Comparison of ENCODE assay signal across 23 mouse cellular contexts in the genomic region with DNA sequence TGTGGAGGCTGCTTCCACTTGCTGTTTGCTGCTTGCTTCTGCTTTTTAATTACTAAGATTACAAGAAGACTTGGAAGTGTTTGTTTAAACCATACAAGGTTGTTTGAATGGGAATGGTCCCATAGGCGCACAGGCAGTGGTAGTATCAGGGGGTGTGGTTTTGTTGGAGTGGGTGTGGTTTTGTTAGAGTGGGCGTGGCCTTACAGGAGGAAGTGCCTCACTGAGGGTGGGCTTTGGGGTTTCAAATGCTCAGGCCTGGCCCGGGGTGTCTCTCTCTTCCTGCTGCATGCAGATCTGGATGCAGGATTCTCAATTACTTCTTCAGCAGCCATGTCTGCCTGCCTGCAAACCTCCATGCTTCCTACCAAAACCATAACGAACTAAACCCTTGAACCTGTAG. TPM values are rescaled to one million over a fixed set of nuclear protein-coding genes. Genes with fewer than 3 reads are reported as not detected.
DNase-seq lines count a peak whose midpoint lies in the region; ATAC-seq lines count a peak whose summit lies in the region.
"Had no signal": no experiment of that assay in that cellular context is flagged by ENCODE, and none has a peak within 500 bp of the region (broad histone marks: within the 10 kb centered on the region; RNA-seq: fewer than 3 reads in every experiment).

No protein-coding gene starts in this region.

- peak; percentile 8 to 40; a peak in 2 of 4 replicates for ATAC-seq in hematopoietic stem cell, adult 5-6 weeks (replicated peaks in 1 of 2; ENCODE audit: insufficient read depth in 1 of 2, low FRiP score in 2 of 2, low TSS enrichment in 1 of 2, low read depth in 1 of 2, poor library complexity in 2 of 2, severe bottlenecking in 2 of 2)
- no peak for ATAC-seq in erythroblast, adult 5-6 weeks (replicated peaks; ENCODE audit: low FRiP score, poor library complexity, severe bottlenecking)
- ATAC-seq: activated CD4-positive, CD25-positive, alpha-beta regulatory T cell, adult 4 months; CD4-positive, CD25-positive, alpha-beta regulatory T cell, adult 4 months; forebrain, embryonic 14.5 days; forebrain, postnatal 0 days; hindbrain, embryonic 16.5 days; intestine, embryonic 15.5 days; Patski had no signal

- DNase-seq in ES-CJ7 (ENCODE audit: low read depth, low spot score) (peak; percentile 72), ZHBTc4 (ENCODE audit: low read depth, low spot score) (peak; percentile 68)
- DNase-seq in frontal cortex, postnatal 25 days (ENCODE audit: low spot score in 2 of 2) = no peak
- no peak for DNase-seq in frontal cortex, postnatal 10 days (ENCODE audit: low spot score in 2 of 2)
- DNase-seq in layer of hippocampus, adult 18-20 months (ENCODE audit: low spot score in 2 of 2) = no peak
- DNase-seq: adrenal gland, adult 8-10 months; adrenal gland, postnatal 25 days; cerebellum, adult 11-12 months; cerebellum, adult 8-10 months; cerebellum, postnatal 10 days; cerebellum, postnatal 36 days; forebrain, postnatal 0 days; gastrocnemius, postnatal 10 days; gastrocnemius, postnatal 36 days; heart, adult 11 months had no signal

RNA-seq across cellular contexts. Expression of a gene that starts 40.1 kb away (rescaled TPM):
- 3.6 and 3.7 TPM in 2 replicates for total RNA-seq in hematopoietic stem cell, adult 5-6 weeks (2017)
- 1 to 10 TPM; 4.0 to 5.0 TPM for total RNA-seq in layer of hippocampus, adult 18-20 months (2021)
- total RNA-seq in erythroblast, adult 5-6 weeks (2015; ENCODE audit: low replicate concordance) = not detected in 2 replicates
- total RNA-seq in erythroblast, adult 5-6 weeks (2017; ENCODE audit: low replicate concordance) = not detected in 2 replicates

Comparison
In these comparisons a context has a peak if more than half of its experiments do, and no peak if none do; other contexts are left out.
1. DNase-seq: peak in ES-CJ7 (single experiment) and ZHBTc4 (single experiment); none in frontal cortex, postnatal 25 days (0 of 2), frontal cortex, postnatal 10 days (0 of 2) and layer of hippocampus, adult 18-20 months (0 of 2).